Mouse (Mus musculus): ENCODE measurements at regions not wholly inside any gene's neighbourhood (a gene's known extent, or its start where the extent isn't known, plus 50 kb on each side); places are given as distances from the start of the nearest gene placed in this dataset.

GRCm38 (mm10) chr6:140300470-140301145 lies 123.2 kb upstream of the Plekha5 start:
- in situ Hi-C loops (cut with MboI, MseI), result no loop called here

DNA sequence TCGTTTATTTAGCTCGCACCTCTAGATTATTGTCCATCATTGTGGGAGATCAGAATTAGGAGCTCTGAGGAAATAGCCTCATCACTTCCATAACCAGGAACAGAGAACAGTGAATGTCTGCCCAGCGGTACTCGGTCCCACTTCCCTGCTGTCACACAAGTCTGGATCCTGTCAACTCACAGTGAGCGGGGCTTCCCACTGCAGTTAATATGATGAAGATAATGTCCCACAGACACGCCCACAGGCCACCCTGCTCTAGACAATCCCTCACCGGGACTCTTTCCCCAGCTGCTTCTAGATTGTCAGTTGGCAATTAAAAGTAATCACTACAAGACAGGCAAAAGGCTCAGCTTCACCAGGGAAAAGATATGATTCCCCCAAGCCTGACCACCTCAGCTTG lies 124.2 kb upstream of the Plekha5 start:
- in situ Hi-C loops (cut with MboI, MseI), result loop anchor here (10.0 kb wide), 1 partner anchor 1015 kb away; no protein-coding TSS in a partner anchor

DNA sequence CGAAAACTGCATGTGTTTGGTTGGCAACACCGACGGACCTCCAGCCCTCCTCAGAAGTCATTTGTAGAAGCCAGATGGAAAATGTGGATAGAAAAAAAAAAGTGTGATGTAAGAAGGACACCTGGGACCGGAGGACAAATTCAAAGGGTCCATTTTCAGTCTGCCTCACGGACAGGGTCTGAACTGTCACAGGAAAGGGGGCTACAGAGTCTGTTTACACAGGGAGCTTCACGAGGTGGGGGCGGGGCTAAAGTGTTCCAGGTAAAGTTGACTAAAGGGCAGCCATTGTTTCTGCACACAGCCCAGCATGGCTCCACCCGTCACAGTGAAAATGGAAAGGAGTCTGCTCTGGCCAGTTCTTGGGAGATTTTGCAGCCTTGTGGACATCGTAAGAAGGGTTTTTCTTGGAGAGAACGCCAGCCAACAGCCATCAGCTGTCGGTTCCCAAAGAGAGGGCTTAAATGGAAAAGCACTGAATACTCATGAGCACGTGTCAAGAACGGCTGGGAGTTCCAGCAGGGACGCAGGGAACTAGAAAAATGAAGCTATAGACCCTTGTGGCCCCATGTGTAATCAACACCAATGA lies 125.8 kb upstream of the Plekha5 start:
- in situ Hi-C loops (cut with MboI, MseI), result loop anchor here (10.0 kb wide), 1 partner anchor 1017 kb away; no protein-coding TSS in a partner anchor

- in situ Hi-C loops (cut with MboI, MseI), result loop anchor here (10.0 kb wide), 1 partner anchor 1017 kb away; no protein-coding TSS in a partner anchor
Measured at GRCm38 (mm10) chr6:140297561-140297960, 126.3 kb upstream of the Plekha5 start.

DNA sequence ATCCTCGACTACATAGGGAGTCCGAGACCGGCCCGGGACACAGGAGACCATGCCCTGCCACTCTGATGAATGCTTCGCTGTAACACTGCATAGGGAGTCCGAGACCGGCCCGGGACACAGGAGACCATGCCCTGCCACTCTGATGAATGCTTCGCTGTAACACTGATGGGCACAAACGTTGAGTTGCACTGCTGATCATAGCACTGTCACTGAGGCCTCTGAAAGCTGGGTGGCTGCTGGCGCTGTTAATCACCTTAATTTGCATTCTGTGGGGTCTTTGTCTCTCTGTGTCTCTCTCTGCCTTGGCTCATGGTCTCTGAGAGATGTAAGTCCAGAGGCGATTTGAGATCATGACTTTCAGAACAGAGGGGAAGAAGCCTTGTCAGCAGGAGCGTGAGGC lies 133.7 kb upstream of the Plekha5 start:
- in situ Hi-C loops (cut with MboI, MseI), result loop anchor here (5.0 to 10.0 kb wide), 2 partner anchors 57 to 1025 kb away; no protein-coding TSS in a partner anchor

- in situ Hi-C loops (cut with MboI, MseI), result no loop called here
Measured at GRCm38 (mm10) chr6:140288799-140289198, 135.1 kb upstream of the Plekha5 start.

DNA sequence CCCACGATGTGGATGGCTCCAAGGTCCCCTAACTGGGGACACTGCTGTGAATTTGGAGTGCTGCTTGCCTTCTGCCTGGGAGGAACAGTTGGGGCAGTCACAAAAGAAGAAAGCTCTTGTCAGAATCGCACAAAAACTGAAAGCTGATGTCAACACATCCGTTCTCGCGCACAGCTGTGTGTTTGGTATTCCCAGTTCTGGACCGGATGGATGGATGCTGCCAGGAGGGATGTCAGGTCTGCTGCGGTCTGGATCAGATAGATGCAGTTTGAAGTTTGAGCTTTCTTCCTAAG lies 141.6 kb upstream of the Plekha5 start:
- in situ Hi-C loops (cut with MboI, MseI), result no loop called here

GRCm38 (mm10) chr6:140281488-140282284 lies 142.2 kb upstream of the Plekha5 start:
- in situ Hi-C loops (cut with MboI, MseI), result no loop called here

DNA sequence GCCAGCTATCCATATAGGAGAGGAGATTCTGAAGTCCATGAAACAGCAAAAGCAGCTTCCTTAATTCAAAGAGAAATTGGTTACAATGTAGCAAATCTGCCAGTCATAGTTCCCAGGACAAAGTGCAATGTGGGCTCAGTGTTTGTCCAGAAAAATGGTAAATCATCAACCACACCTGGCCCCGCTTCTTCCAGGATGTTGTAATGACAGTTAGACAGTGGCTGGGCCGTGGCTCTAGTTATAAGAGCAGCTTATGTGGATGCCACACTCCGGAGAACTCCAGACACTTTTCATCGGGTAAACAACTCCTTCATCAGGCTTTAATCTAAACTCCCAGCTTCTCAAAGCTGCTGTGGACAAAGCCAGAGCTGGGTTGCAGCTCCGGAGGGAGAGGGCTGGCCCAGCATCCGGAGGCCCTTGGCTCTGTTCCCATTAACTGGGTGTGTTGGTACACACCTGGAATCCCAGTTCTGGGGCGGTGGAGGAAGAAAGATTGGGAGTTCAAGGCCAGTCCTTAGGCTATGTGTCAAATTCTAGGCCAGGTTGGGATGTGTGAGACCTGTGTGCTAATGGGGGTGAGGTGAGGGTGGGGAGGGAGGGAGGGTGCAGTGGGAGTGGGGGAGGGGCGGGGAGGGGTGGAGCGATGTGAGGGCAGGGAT lies 142.9 kb upstream of the Plekha5 start:
- in situ Hi-C loops (cut with MboI, MseI), result no loop called here

DNA sequence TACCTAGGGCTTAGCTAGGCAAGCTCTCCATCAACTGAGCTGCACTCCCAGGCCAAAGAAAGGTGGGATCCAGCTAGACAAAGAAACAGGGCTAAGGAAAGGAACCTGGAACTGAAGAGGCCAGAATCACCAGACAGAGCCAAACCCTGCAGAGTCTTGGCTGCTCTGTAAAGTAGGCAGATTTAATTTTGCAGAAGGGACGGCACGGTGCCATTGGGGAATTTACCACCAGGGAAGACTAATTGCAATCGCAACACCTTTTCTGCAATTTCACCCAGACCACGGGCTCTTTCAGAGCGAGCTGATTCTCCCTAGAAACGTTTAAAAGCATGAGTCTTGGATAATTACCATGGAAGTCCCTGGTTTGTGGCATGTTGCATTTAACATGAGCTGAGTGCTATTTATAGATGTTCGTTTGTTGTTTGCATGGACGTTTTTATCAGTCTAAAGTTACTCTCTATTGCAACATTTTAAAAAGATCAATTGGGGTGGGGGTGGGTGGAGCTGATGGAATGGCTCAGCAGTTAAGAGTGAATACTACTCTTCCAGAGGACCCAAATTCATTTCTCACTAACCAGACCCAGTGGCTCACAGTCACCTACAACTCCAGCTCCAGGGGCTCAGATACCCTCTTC lies 144.0 kb upstream of the Plekha5 start:
- in situ Hi-C loops (cut with MboI, MseI), result no loop called here

- in situ Hi-C loops (cut with MboI, MseI), result no loop called here
Measured at GRCm38 (mm10) chr6:140278750-140279149, 145.1 kb upstream of the Plekha5 start.

GRCm38 (mm10) chr6:140270592-140270991 lies 153.3 kb upstream of the Plekha5 start:
- in situ Hi-C loops (cut with MboI, MseI), result no loop called here

GRCm38 (mm10) chr6:140268315-140269070 lies 155.4 kb upstream of the Plekha5 start:
- in situ Hi-C loops (cut with MboI, MseI), result no loop called here

DNA sequence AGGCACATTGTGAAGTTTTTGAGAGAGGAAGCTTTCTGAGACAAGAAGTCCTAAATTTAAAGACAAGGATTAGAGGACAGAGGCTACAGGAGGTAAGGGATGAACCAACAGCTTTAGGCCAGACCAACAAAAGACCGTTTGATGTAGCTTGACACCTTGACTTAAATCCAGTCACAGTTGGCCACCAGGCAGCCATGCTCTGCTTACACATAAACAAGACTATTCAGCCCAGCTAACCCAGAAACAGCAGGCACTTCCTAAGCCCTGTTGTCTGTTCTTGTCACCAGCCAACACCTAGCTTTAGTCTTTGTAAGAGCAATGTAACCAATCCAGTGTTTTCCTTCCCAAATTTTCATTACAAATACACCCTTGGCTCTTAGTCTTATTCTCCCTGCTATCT lies 159.9 kb upstream of the Plekha5 start:
- in situ Hi-C loops (cut with MboI, MseI), result no loop called here

DNA sequence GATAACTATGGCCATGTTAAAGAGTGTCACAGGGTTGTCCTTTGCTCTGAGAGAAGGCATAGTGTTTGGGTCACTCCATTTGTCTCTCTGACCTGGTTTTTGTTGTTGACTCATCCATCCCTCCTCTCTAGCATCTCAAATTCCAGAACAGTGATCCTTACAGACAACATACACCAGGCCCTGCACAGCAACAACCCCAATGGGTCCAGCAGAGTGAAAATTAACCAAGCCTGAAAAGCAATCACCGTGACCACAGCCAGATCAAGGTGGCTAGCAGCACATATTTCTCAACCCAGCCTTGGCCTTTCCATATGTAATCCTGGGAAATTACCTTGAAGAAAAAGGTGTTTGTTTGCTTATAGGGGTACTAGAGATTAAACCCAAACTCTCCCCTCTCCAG lies 162.0 kb upstream of the Plekha5 start:
- in situ Hi-C loops (cut with MboI, MseI), result no loop called here

GRCm38 (mm10) chr6:140258761-140259160 lies 165.1 kb upstream of the Plekha5 start:
- in situ Hi-C loops (cut with MboI, MseI), result no loop called here

DNA sequence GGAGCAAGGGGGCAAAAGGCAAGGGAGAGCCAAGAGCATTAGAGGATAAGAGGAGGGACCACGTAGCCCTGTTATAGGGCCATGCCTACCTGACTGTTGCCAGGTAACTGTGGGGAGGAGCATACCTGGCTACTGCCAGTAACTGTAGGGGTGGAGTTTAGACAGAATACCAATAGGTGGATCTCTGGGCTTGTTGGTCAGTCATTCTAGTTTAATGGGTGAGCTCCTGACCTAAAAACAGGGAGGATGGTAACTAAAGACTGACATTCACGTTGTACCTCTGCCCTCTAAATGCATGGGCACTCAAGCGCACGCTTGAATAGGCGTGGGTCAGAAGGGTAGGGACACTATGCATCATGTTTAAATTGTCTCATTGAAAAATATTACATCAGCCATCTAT lies 165.8 kb upstream of the Plekha5 start:
- in situ Hi-C loops (cut with MboI, MseI), result no loop called here

- in situ Hi-C loops (cut with MboI, MseI), result no loop called here
Measured at GRCm38 (mm10) chr6:140251527-140251926, 172.3 kb upstream of the Plekha5 start.

GRCm38 (mm10) chr6:140243411-140244151 lies 180.3 kb upstream of the Plekha5 start:
- in situ Hi-C loops (cut with MboI, MseI), result no loop called here

DNA sequence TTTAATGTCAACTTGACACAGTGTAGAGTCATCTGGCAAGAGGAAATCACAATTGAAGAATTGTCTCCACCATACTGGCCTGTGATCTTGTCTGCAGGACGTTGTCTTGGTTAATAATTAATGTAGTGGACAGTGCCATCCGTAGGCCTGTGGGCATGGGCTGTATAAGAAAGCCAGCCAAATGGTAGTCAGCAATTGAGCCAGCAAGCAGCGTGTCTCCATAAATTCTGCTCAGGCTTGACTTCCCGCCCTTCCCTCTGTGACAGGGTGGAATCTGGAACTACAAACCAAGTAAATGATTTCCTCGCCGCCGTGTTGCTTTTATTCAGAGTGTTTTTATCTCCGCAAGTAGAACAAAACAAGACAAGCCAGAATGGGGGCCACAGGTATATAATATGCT lies 184.5 kb upstream of the Plekha5 start:
- in situ Hi-C loops (cut with MboI, MseI), result no loop called here
